Mouse (Mus musculus) CH12.LX (cell line): ENCODE measurements around the gene Lhx2. TPM values are rescaled to one million over a fixed set of nuclear protein-coding genes. Genes with fewer than 3 reads are reported as not detected.

Experiments
- DNase-seq: peaks from one replicate; pipeline ENCODE4 v3.0.0-alpha.2; 2013; ENCODE audit errors: extremely low read depth
- H3K27ac ChIP-seq: 2 replicates; pipeline ENCODE4 v1.5.1; 2012; ENCODE audit warnings: low read depth, mild to moderate bottlenecking, control low read depth, moderate library complexity; ENCODE audit not compliant: insufficient read depth
- H3K27me3 ChIP-seq: replicated peaks from 2 replicates; pipeline ENCODE3; 2012; ENCODE audit warnings: inconsistent platforms
- H3K36me3 ChIP-seq, 2 experiments: replicated peaks in 1 of 2; 2 replicates each; pipeline versions ENCODE3 to v1.6.1; 2012; ENCODE audit warnings: inconsistent platforms in 1 of 2, low read length in 1 of 2, mild to moderate bottlenecking in 1 of 2, mixed read lengths in 1 of 2, moderate library complexity in 1 of 2; ENCODE audit not compliant: control insufficient read depth in 1 of 2, insufficient read depth in 1 of 2
- H3K4me1 ChIP-seq, 2 experiments: 2 replicates each; pipeline ENCODE4 v1.6.1; 2012; ENCODE audit warnings: inconsistent platforms in 1 of 2, moderate library complexity in 1 of 2; ENCODE audit not compliant: insufficient read depth in 2 of 2, control insufficient read depth in 1 of 2
- H3K4me2 ChIP-seq: 2 replicates; pipeline ENCODE4 v1.6.1; 2012; ENCODE audit warnings: low read depth, mild to moderate bottlenecking, control low read depth; ENCODE audit not compliant: poor library complexity, insufficient read depth, severe bottlenecking
- H3K4me3 ChIP-seq, 3 experiments: fragments of 150-350 bp in 1 of 3; sonication (generic) in 1 of 3; replicated peaks in 1 of 3; 2 replicates each; pipeline versions ENCODE3 to v1.5.1; 2011 to 2012; ENCODE audit warnings: low read depth in 2 of 3, low read length in 2 of 3, mild to moderate bottlenecking in 2 of 3, moderate library complexity in 2 of 3, control low read depth in 1 of 3, improper control_type of control experiment in 1 of 3, inconsistent platforms in 1 of 3, mixed read lengths in 1 of 3; ENCODE audit not compliant: poor library complexity in 1 of 3
- H3K79me2 ChIP-seq: replicated peaks from 2 replicates; pipeline ENCODE4 v1.6.1; 2012; ENCODE audit warnings: mild to moderate bottlenecking, moderate library complexity; ENCODE audit not compliant: control insufficient read depth, poor library complexity, insufficient read depth, severe bottlenecking; ENCODE audit errors: extremely low read depth
- H3K9ac ChIP-seq: 2 replicates; pipeline ENCODE4 v1.6.1; 2012; ENCODE audit warnings: low read depth, mild to moderate bottlenecking, control low read depth, moderate library complexity; ENCODE audit not compliant: insufficient read depth
- H3K9me3 ChIP-seq: replicated peaks from 2 replicates; pipeline ENCODE3; 2012; ENCODE audit warnings: low read length, inconsistent platforms, mixed read lengths
- BHLHE40 ChIP-seq: IDR thresholded peaks from 2 replicates; pipeline ENCODE4 v1.6.1; 2011; ENCODE audit warnings: mild to moderate bottlenecking, low read depth, low read length, improper control_type of control experiment
- CHD1 ChIP-seq: IDR thresholded peaks from 2 replicates; pipeline ENCODE4 v1.6.1; 2012; ENCODE audit warnings: low read depth, low read length, improper control_type of control experiment, inconsistent platforms
- E2F4 ChIP-seq: IDR thresholded peaks from 2 replicates; pipeline ENCODE4 v1.6.1; 2011; ENCODE audit warnings: low read depth, low read length, improper control_type of control experiment; ENCODE audit not compliant: insufficient replicate concordance
- ELF1 ChIP-seq: IDR thresholded peaks from 2 replicates; pipeline ENCODE4 v1.6.1; 2014; ENCODE audit warnings: low read depth, mild to moderate bottlenecking, inconsistent platforms, low read length, improper control_type of control experiment
- GABPA ChIP-seq: IDR thresholded peaks from 2 replicates; pipeline ENCODE4 v1.6.1; 2012; ENCODE audit warnings: low read depth, low read length, improper control_type of control experiment, inconsistent platforms; ENCODE audit not compliant: insufficient replicate concordance
- JUND ChIP-seq: conservative IDR thresholded peaks from 2 replicates; pipeline ENCODE4 v1.6.1; 2011; ENCODE audit warnings: low read depth, low read length, improper control_type of control experiment
- KAT2A ChIP-seq: IDR thresholded peaks from 2 replicates; pipeline ENCODE4 v1.6.1; 2012; ENCODE audit warnings: low read length, improper control_type of control experiment, inconsistent platforms; ENCODE audit not compliant: insufficient replicate concordance
- MAZ ChIP-seq: IDR thresholded peaks from 2 replicates; pipeline ENCODE4 v1.6.1; 2012; ENCODE audit warnings: low read depth, mild to moderate bottlenecking, inconsistent platforms, low read length, improper control_type of control experiment, moderate library complexity
- MEF2A ChIP-seq: IDR thresholded peaks from 2 replicates; pipeline ENCODE4 v1.6.1; 2014; ENCODE audit warnings: low read depth, mild to moderate bottlenecking, inconsistent platforms, low read length, improper control_type of control experiment, borderline replicate concordance
- MXI1 ChIP-seq: IDR thresholded peaks from 2 replicates; pipeline ENCODE4 v1.6.1; 2011; ENCODE audit warnings: mild to moderate bottlenecking, low read depth, low read length, improper control_type of control experiment
- NRF1 ChIP-seq: IDR thresholded peaks from 2 replicates; pipeline ENCODE4 v1.6.1; 2014; ENCODE audit warnings: low read depth, mild to moderate bottlenecking, inconsistent platforms, low read length, improper control_type of control experiment, moderate library complexity
- PAX5 ChIP-seq: IDR thresholded peaks from 2 replicates; pipeline ENCODE4 v1.6.1; 2012; ENCODE audit warnings: low read length, inconsistent platforms, mixed read lengths
- POLR2A ChIP-seq: IDR thresholded peaks from 2 replicates; pipeline ENCODE4 v1.6.1; 2011; ENCODE audit warnings: low read depth, mild to moderate bottlenecking, improper control_type of control experiment, low read length
- POLR2AphosphoS2 ChIP-seq: IDR thresholded peaks from 2 replicates; pipeline ENCODE4 v1.6.1; 2011; ENCODE audit warnings: low read depth, low read length, improper control_type of control experiment
- RAD21 ChIP-seq: IDR thresholded peaks from 2 replicates; pipeline ENCODE4 v1.6.1; 2011; ENCODE audit warnings: low read depth, mild to moderate bottlenecking, low read length, improper control_type of control experiment, moderate library complexity
- SIN3A ChIP-seq: IDR thresholded peaks from 2 replicates; pipeline ENCODE4 v1.6.1; 2012; ENCODE audit warnings: low read length, improper control_type of control experiment, inconsistent platforms
- USF2 ChIP-seq: conservative IDR thresholded peaks from 2 replicates; pipeline ENCODE4 v1.6.1; 2011; ENCODE audit warnings: low read depth, low read length, improper control_type of control experiment
- ZC3H11A ChIP-seq: IDR thresholded peaks from 2 replicates; pipeline ENCODE4 v1.6.1; 2012; ENCODE audit warnings: low read depth, mild to moderate bottlenecking, inconsistent platforms, low read length, improper control_type of control experiment
- ZMIZ1 ChIP-seq: IDR thresholded peaks from 2 replicates; pipeline ENCODE4 v1.6.1; 2012; ENCODE audit warnings: low read depth, mild to moderate bottlenecking, inconsistent platforms, low read length, improper control_type of control experiment
- ZNF384 ChIP-seq: IDR thresholded peaks from 2 replicates; pipeline ENCODE4 v1.6.1; 2012; ENCODE audit warnings: low read depth, low read length, improper control_type of control experiment, inconsistent platforms
- dilution Hi-C: fragments of 300-500 bp; cut with MboI; formaldehyde crosslinking; loops from 2 replicates; pipeline ENCODE4 v1.14.3; 2020; ENCODE audit warnings: low sequenced_read_pairs; ENCODE audit not compliant: extremely low pct_unique_long_range_greater_than_20kb, extremely low pct_ligation_motif_present
- in situ Hi-C: fragments of 300-500 bp; cut with MboI; formaldehyde crosslinking; loops from 3 replicates; pipeline ENCODE4 v1.14.3; 2019; ENCODE audit warnings: low sequenced_read_pairs, low pct_ligation_motif_present, low pct_unique_long_range_greater_than_20kb, mixed read lengths
- polyA plus RNA-seq: library from polyadenylated mRNA; unstranded; fragments of >175 nt; gene quantifications from 2 replicates; pipeline ENCODE4 v1.2.1, GENCODE M21; 2012; ENCODE audit warnings: low read depth; ENCODE audit not compliant: insufficient read length
- total RNA-seq, 2 experiments: library from RNA; depleted of rRNA; stranded (reverse); fragments of 300-350 nt in 1 of 2; fragments of >200 nt in 1 of 2; gene quantifications; 2 replicates each; pipeline ENCODE4 v1.2.3; 2012 to 2014

The Lhx2 gene
- total and polyA plus RNA-seq, 3 experiments = 0.24 to 0.47 (median 0.34) TPM

DNA sequence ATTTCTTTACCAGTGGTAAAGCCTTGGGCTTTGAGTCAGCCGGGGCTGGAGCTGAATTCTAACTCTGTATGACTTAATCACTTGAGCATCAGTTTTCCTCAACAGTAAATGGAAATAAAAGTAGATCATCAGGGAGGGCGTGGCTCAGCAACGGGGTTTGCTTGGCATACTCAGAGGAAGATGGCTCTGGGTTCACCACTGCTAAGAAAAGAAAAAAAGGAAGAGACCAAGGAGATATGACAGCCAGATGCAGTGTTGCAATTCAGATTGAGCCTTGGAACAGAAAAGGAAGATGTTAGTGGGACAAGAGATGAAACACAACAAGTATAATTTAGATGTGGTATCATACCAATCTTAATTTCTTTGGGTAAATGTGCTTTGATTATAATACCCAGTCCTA lies 25.7 kb upstream of the Lhx2 start:
- H3K4me2 ChIP-seq = no peak overlapping the region
- H3K36me3 ChIP-seq = no peaks in the 10 kb centered on the region
- H3K27me3 ChIP-seq = no peaks in the 10 kb centered on the region
- H3K27ac ChIP-seq = no peak overlapping the region
- in situ Hi-C loops (no loop called here), dilution Hi-C loops (no loop called here)
- no peak overlapping the region for H3K9ac ChIP-seq
- H3K9me3 ChIP-seq = no peaks in the 10 kb centered on the region
- no peak for TF ChIP-seq MEF2A
- TF ChIP-seq KAT2A = no peak
- TF ChIP-seq CHD1 = no peak
- no peak for TF ChIP-seq ELF1
- no peak for TF ChIP-seq BHLHE40
- no peak for TF ChIP-seq POLR2AphosphoS2
- no peak for TF ChIP-seq ZMIZ1
- no peak for TF ChIP-seq MXI1
- no peak for TF ChIP-seq E2F4
- TF ChIP-seq POLR2A = no peak
- no peaks in the 10 kb centered on the region for H3K79me2 ChIP-seq
- DNase-seq = no peak
- no peak overlapping the region for H3K4me3 ChIP-seq
- no peaks in the 10 kb centered on the region for H3K4me1 ChIP-seq

DNA sequence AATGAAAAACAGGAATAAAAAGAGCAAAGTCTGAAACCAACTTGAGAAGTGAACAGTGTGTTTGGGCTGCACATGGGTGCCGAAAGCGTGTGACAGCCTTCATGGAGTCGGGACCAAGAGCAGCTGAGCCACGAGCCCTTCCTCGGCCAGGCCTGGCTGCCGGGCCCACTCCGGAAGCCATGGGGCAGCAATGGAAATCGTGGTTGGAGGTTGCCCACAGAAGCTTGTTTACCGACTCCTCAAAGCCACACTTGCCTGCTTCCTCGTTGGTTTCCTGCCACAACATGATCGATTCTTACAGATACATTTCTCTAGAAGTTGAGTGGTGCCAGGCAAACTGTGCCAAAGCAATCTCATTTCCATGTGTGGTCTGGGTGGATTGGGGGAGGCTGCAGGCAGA lies 20.0 kb upstream of the Lhx2 start:
- dilution Hi-C loops = no loop called here
- in situ Hi-C loops = no loop called here
- peaks cover 7 to 8% of the 10 kb centered on the region in 2 experiments for H3K4me1 ChIP-seq
- no peak overlapping the region for H3K27ac ChIP-seq
- no peaks in the 10 kb centered on the region for H3K9me3 ChIP-seq
- H3K36me3 ChIP-seq = no peaks in the 10 kb centered on the region
- H3K4me3 ChIP-seq = no peak overlapping the region
- DNase-seq = no peak
- no peak overlapping the region for H3K4me2 ChIP-seq
- H3K9ac ChIP-seq = no peak overlapping the region
- TF ChIP-seq SIN3A (no peak), ZNF384 (no peak), NRF1 (no peak), USF2 (no peak), ZMIZ1 (no peak), KAT2A (no peak), MEF2A (no peak)
- no peaks in the 10 kb centered on the region for H3K79me2 ChIP-seq
- H3K27me3 ChIP-seq = no peaks in the 10 kb centered on the region

DNA sequence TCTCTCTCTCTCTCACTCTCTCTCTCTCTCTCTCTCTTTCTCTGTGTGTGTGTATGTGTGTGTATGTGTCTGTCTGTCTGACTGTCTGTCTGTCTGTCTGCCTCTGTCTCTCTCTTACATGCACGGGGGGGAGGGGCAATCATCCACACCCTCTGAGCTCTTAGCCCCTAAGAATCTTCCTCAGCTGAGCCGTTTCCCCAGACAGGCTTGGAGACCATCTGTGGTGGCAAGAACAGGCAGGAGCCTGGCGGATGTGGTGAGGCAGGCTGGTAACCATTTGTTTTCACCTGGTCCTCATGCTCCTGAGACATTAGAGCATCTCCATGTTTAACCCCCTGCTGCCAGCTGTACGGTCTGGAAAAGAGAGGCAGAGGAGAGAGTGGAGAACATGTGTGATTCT lies 18.2 kb upstream of the Lhx2 start:
- TF ChIP-seq ZC3H11A = no peak
- TF ChIP-seq GABPA = no peak
- TF ChIP-seq ELF1 = no peak
- TF ChIP-seq JUND = no peak
- TF ChIP-seq POLR2AphosphoS2 = no peak
- TF ChIP-seq RAD21 = no peak
- no peak for TF ChIP-seq MAZ
- TF ChIP-seq SIN3A = no peak
- TF ChIP-seq PAX5 = no peak
- H3K4me3 ChIP-seq = no peak overlapping the region
- no peak overlapping the region for H3K27ac ChIP-seq
- dilution Hi-C loops = no loop called here
- no peaks in the 10 kb centered on the region for H3K79me2 ChIP-seq
- no peaks in the 10 kb centered on the region for H3K36me3 ChIP-seq
- in situ Hi-C loops = no loop called here
- H3K4me2 ChIP-seq = no peak overlapping the region
- H3K9me3 ChIP-seq = no peaks in the 10 kb centered on the region
- H3K4me1 ChIP-seq = peaks cover 7 to 8% of the 10 kb centered on the region in 2 experiments
- H3K27me3 ChIP-seq = peaks cover 4% of the 10 kb centered on the region
- H3K9ac ChIP-seq = no peak overlapping the region
- DNase-seq = no peak
